Mouse (Mus musculus): Measurements from ENCODE around the gene Fam214a. TPM values are rescaled to one million over a fixed set of nuclear protein-coding genes. Genes with fewer than 3 reads are reported as not detected.

The Fam214a gene
- polyA plus RNA-seq, 1 experiment, result 33.8 TPM

GRCm38 (mm10) chr9:75071029-75071705 lies 118.5 kb downstream of the Fam214a start:
- DNase-seq (ENCODE audit: extremely low spot score in 1 of 2, low spot score in 1 of 2), result peak; percentile 40 to 75

- no peak for DNase-seq (ENCODE audit: extremely low spot score in 1 of 2, low spot score in 1 of 2)
These were observed 119.1 kb downstream of the Fam214a start for GRCm38 (mm10) chr9:75071706-75072192.

- DNase-seq (ENCODE audit: extremely low spot score in 1 of 2, low spot score in 1 of 2), result no peak
These were observed 119.7 kb downstream of the Fam214a start for GRCm38 (mm10) chr9:75072361-75072760.

GRCm38 (mm10) chr9:75077191-75077590 lies 124.5 kb downstream of the Fam214a start:
- no peak for DNase-seq (ENCODE audit: extremely low spot score in 1 of 2, low spot score in 1 of 2)

Other genes starting within 250 kb of the Fam214a start
- gene Onecut1, start 91.0 kb upstream of the Fam214a start, polyA plus RNA-seq (2012; rRNA removed), result 0.02 TPM in 1 of 2 replicates, not detected in the other
- gene Arpp19, start 84.7 kb downstream of the Fam214a start, polyA plus RNA-seq (2012; rRNA removed), result 250 and 268 TPM in 2 replicates
- 102 and 109 TPM in 2 replicates for gene Myo5a, start 118.1 kb downstream of the Fam214a start, polyA plus RNA-seq (2012; rRNA removed)